Comparison of ENCODE assay signal across 8 mouse cellular contexts in genomic region chr2:33370276-33370776, GRCm38 (mm10). TPM values are rescaled to one million over a fixed set of nuclear protein-coding genes. Genes with fewer than 3 reads are reported as not detected.
DNase-seq lines count a peak whose midpoint lies in the region; ATAC-seq and TF ChIP-seq lines count a peak whose summit lies in the region.

No protein-coding gene starts in this region.

- H3K27ac ChIP-seq in cortical plate, adult 2 months (ENCODE audit: insufficient read depth, low read length) = no peak overlapping the region
- H3K27ac ChIP-seq in hindbrain, embryonic 13.5 days = peak overlapping the region; percentile 99
- H3K27ac ChIP-seq in midbrain, embryonic 14.5 days (replicated peaks; ENCODE audit: low read depth, low read length) = peak overlapping the region; percentile 99

- no peaks in the 10 kb centered on the region for H3K9me3 ChIP-seq in hindbrain, embryonic 13.5 days
- no peaks in the 10 kb centered on the region for H3K9me3 ChIP-seq in midbrain, embryonic 14.5 days (ENCODE audit: control insufficient read depth, low read length)

- DNase-seq in lung, adult 2 months = no peak
- DNase-seq in lung, postnatal 25 days (ENCODE audit: low spot score) = no peak
- no peak for DNase-seq in midbrain, embryonic 14.5 days
- no peak for DNase-seq in c-Kit-positive CD71-positive TER-119-positive erythroid progenitor cells, embryonic 14.5 days (ENCODE audit: low spot score)
- DNase-seq in adrenal gland, adult (ENCODE audit: inconsistent age in 2 of 2, low spot score in 1 of 2) = no peak
- no peak for DNase-seq in frontal cortex, postnatal 10 days (ENCODE audit: low spot score in 2 of 2)

- 14% methylated on average over 15 of the region's 15 CpGs for WGBS in lung, adult 2 months
- WGBS in hindbrain, embryonic 13.5 days = 10% methylated on average over 12 of the region's 15 CpGs
- WGBS in midbrain, embryonic 14.5 days = 12% methylated on average over 15 of the region's 15 CpGs

- H3K27me3 ChIP-seq in hindbrain, embryonic 13.5 days = no peaks in the 10 kb centered on the region
- H3K27me3 ChIP-seq in midbrain, embryonic 14.5 days (ENCODE audit: control insufficient read depth, insufficient read depth, low read length) = no peaks in the 10 kb centered on the region

- H3K4me2 ChIP-seq in hindbrain, embryonic 13.5 days = peak overlapping the region; percentile 77
- peak overlapping the region; percentile 72 for H3K4me2 ChIP-seq in midbrain, embryonic 14.5 days (ENCODE audit: low read length)

- TF ChIP-seq POLR2A in lung, adult 2 months (IDR thresholded peaks at IDR 0.05; ENCODE audit: borderline replicate concordance, extremely low read depth, low read depth, low read length) = no peak
- TF ChIP-seq POLR2A in cortical plate, adult 2 months (IDR thresholded peaks at IDR 0.05; ENCODE audit: extremely low read depth, insufficient read depth, low read length) = no peak

- peaks cover 17% of the 10 kb centered on the region for H3K36me3 ChIP-seq in hindbrain, embryonic 13.5 days
- H3K36me3 ChIP-seq in midbrain, embryonic 14.5 days (ENCODE audit: control insufficient read depth, insufficient read depth, low read length) = peaks cover 16% of the 10 kb centered on the region; the same call in 1 of the 2 replicates

- H3K4me1 ChIP-seq in lung, adult 2 months (ENCODE audit: control insufficient read depth, insufficient read depth, low read length) = no peaks in the 10 kb centered on the region; the same call in 1 of the 2 replicates
- H3K4me1 ChIP-seq in cortical plate, adult 2 months (ENCODE audit: control insufficient read depth, insufficient read depth, low read length) = peaks cover 17% of the 10 kb centered on the region
- H3K4me1 ChIP-seq in hindbrain, embryonic 13.5 days (replicated peaks) = peaks cover 46% of the 10 kb centered on the region
- peaks cover 23% of the 10 kb centered on the region for H3K4me1 ChIP-seq in midbrain, embryonic 14.5 days (ENCODE audit: control insufficient read depth, insufficient read depth, low read length)

- no peak for TF ChIP-seq CTCF in lung, adult 2 months (IDR thresholded peaks at IDR 0.05; ENCODE audit: insufficient read depth, low read length)
- TF ChIP-seq CTCF in cortical plate, adult 2 months (IDR thresholded peaks at IDR 0.05; ENCODE audit: extremely low read depth, insufficient read depth, low read length) = no peak

- peak; percentile 14; the same call in 1 of the 2 replicates for ATAC-seq in hindbrain, embryonic 13.5 days (ENCODE audit: low FRiP score)
- peak; percentile 7; the same call in 1 of the 2 replicates for ATAC-seq in midbrain, embryonic 14.5 days (ENCODE audit: low FRiP score, low TSS enrichment)

- H3K4me3 ChIP-seq in lung, adult 2 months (replicated peaks; ENCODE audit: extremely low read depth, low read depth, low read length) = peak overlapping the region; percentile 77
- peak overlapping the region; percentile 82 for H3K4me3 ChIP-seq in cortical plate, adult 2 months (ENCODE audit: insufficient read depth, low read length)
- peak overlapping the region; percentile 63 for H3K4me3 ChIP-seq in hindbrain, embryonic 13.5 days
- peak overlapping the region; percentile 68 for H3K4me3 ChIP-seq in midbrain, embryonic 14.5 days (replicated peaks; ENCODE audit: low read depth, low read length)

- H3K9ac ChIP-seq in hindbrain, embryonic 13.5 days = peak overlapping the region; percentile 83
- H3K9ac ChIP-seq in midbrain, embryonic 14.5 days (replicated peaks; ENCODE audit: low read length) = peak overlapping the region; percentile 77

RNA-seq across cellular contexts. Expression of gene Ralgps1, which starts 1.0 kb away (rescaled TPM):
- polyA plus RNA-seq in lung, adult 2 months (2012; rRNA removed) = 4.7 and 5.9 TPM in 2 replicates
- 66.0 and 66.6 TPM in 2 replicates for polyA plus RNA-seq in cortical plate, adult 2 months (2012; rRNA removed)
- polyA plus RNA-seq in hindbrain, embryonic 13.5 days (2015; fragmentation: Nextera tagmentation; extraction: Ambion mirVana) = 37.3 and 39.7 TPM in 2 replicates
- polyA plus RNA-seq in midbrain, embryonic 14.5 days (2014; fragmentation: Nextera tagmentation; extraction: Ambion mirVana) = 41.1 and 58.8 TPM in 2 replicates
